Mouse (Mus musculus): Measurements from ENCODE around the gene Psma1.

DNA sequence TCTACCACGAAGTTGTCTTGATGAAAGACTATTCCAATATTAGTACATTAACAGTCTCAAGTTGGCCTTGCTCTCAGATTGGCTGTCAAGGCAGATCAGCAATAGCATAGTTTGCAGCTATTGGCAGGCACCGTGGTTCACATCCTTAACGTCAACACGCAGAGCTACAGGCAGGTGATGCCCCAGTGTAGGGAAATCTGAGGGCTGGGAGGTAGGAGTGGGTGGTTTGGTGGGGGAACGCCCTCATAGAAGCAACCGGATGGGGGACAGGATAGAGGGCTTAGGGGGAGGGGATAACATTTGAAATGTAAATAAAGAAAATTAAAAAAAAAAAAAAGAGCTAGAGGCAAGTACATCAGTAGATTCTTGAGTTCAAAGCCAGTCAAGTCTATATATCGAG lies 41.9 kb downstream of the Psma1 start:
- TF ChIP-seq POLR2A (IDR thresholded peaks at IDR 0.05; ENCODE audit: control insufficient read depth, low read depth, low read length): no peak
- TF ChIP-seq CTCF (IDR thresholded peaks at IDR 0.05; ENCODE audit: control insufficient read depth, insufficient read depth, insufficient replicate concordance, low read depth, low read length): no peak

All from testis, adult 2 months (tissue).